Mouse (Mus musculus): ENCODE results near the gene Plagl1. TPM values are rescaled to one million over a fixed set of nuclear protein-coding genes. Genes with fewer than 3 reads are reported as not detected.

Plagl1 gene
- polyA plus RNA-seq, 1 experiment from 2014 or later = 126 TPM

- Histone ChIP-seq H3K9ac (no peak overlapping the region), H3K4me2 (no peak overlapping the region), H3K36me3 (no peaks in the 10 kb centered on the region), H3K9me3 (no peaks in the 10 kb centered on the region), H3K27me3 (no peaks in the 10 kb centered on the region), H3K4me3 (no peak overlapping the region), H3K4me1 (no peaks in the 10 kb centered on the region), H3K27ac (no peak overlapping the region)
- 85% methylated on average over 11 of the region's 11 CpGs for WGBS
- no peak for ATAC-seq (ENCODE audit: insufficient number of reproducible peaks, insufficient read depth, low FRiP score, low TSS enrichment, low read depth)
These were observed 15.6 kb upstream of the Plagl1 start for GRCm38 (mm10) chr10:13044659-13045058.

DNA sequence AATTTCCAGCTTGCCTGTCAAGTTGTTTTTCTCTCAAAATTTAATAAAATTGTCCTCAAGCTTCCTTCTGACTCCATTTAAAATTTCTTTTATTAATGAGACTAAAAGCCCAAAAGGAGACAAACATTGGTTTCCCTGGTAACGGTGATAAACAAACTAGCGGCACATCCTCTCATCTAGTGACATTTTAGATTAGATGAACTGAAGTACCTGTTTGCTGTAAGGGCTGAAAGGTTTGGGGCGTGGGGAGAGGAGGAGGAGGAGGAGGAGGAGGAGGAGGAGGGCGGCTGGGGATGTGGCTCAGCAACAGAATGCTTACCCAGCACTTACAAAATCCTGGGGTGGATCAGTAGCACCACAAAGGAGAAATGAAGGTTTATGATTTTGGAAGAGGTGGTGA is 12.5 kb upstream of the Plagl1 start:
- WGBS = 40% methylated on average over 4 of the region's 4 CpGs
- Histone ChIP-seq H3K9me3 (no peaks in the 10 kb centered on the region), H3K4me1 (no peaks in the 10 kb centered on the region), H3K27ac (no peak overlapping the region), H3K4me2 (no peak overlapping the region), H3K9ac (no peak overlapping the region), H3K4me3 (no peak overlapping the region), H3K27me3 (no peaks in the 10 kb centered on the region), H3K36me3 (no peaks in the 10 kb centered on the region)
- no peak for ATAC-seq (ENCODE audit: insufficient number of reproducible peaks, insufficient read depth, low FRiP score, low TSS enrichment, low read depth)

DNA sequence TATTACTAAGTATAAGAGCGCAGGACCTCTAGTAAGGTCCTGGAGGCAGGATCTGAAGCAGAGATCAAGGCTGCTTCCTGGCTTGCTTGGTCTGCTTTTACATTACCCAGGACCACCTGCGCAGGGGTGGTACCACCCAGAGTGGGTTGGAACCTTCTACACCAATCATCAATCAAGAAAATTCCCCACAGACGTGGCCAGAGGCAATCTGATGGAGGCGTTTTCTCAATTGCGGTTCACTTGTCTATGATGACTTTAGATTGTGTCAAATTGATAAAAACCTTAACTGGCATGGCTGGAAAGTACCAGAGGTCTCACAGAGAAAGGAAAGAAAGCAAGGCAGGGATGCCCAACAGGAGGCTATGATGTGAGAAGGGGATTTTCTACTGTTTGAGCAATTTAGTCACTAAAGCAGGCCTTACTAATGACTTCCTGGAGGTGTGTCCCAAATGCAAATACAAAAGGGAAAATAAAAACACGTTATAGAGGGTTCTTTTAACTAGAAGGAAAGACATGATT is 3.4 kb upstream of the Plagl1 start:
- ATAC-seq (ENCODE audit: insufficient number of reproducible peaks, insufficient read depth, low FRiP score, low TSS enrichment, low read depth) = no peak

GRCm38 (mm10) chr10:13060821-13061671 is 742 bp downstream of the Plagl1 start:
- Histone ChIP-seq H3K4me2 (peak overlapping the region; percentile 84), H3K4me1 (peaks cover 7% of the 10 kb centered on the region), H3K9me3 (no peaks in the 10 kb centered on the region), H3K27ac (no peak overlapping the region), H3K27me3 (peaks cover 52% of the 10 kb centered on the region), H3K36me3 (no peaks in the 10 kb centered on the region), H3K9ac (peak overlapping the region; percentile 61), H3K4me3 (peak overlapping the region; percentile 46)
- ATAC-seq (ENCODE audit: insufficient number of reproducible peaks, insufficient read depth, low FRiP score, low TSS enrichment, low read depth) = peak; percentile 32; the same call in 1 of the 2 replicates
- 5% methylated on average over 46 of the region's 46 CpGs for WGBS

More for the DNA sequence above, 3.4 kb upstream of the Plagl1 start:
- Histone ChIP-seq H3K36me3 (no peaks in the 10 kb centered on the region), H3K9ac (no peak overlapping the region), H3K27me3 (peaks cover 33% of the 10 kb centered on the region), H3K4me2 (no peak overlapping the region), H3K27ac (no peak overlapping the region), H3K4me1 (peaks cover 7% of the 10 kb centered on the region), H3K4me3 (no peak overlapping the region), H3K9me3 (no peaks in the 10 kb centered on the region)
- WGBS = 78% methylated on average over 6 of the region's 6 CpGs

DNA sequence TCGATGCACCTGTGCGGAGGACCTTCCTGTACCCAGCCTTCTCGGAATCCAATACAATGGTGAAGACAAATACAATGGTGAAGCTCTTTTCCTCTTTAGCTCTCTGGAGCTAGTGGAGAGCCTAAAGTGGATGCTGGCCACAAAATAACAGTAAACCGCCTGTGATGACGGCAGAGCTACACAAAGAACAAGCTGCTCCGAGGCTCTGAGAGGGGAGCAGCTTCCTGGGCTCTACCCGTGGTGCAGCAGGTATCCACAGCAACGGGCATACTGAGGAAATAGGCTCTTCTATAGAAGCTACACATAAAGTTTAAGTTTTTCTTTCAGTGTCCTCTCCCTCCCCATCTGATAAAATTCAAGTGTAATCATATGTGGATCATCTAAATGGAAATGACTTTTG is 2.1 kb downstream of the Plagl1 start:
- H3K9me3 ChIP-seq = no peaks in the 10 kb centered on the region
- H3K36me3 ChIP-seq = no peaks in the 10 kb centered on the region
- H3K27ac ChIP-seq = no peak overlapping the region
- WGBS = 41% methylated on average over 8 of the region's 8 CpGs
- H3K4me3 ChIP-seq = no peak overlapping the region
- ATAC-seq (ENCODE audit: insufficient number of reproducible peaks, insufficient read depth, low FRiP score, low TSS enrichment, low read depth) = no peak
- H3K27me3 ChIP-seq = peaks cover 52% of the 10 kb centered on the region
- no peak overlapping the region for H3K9ac ChIP-seq
- no peak overlapping the region for H3K4me2 ChIP-seq
- H3K4me1 ChIP-seq = peaks cover 7% of the 10 kb centered on the region

DNA sequence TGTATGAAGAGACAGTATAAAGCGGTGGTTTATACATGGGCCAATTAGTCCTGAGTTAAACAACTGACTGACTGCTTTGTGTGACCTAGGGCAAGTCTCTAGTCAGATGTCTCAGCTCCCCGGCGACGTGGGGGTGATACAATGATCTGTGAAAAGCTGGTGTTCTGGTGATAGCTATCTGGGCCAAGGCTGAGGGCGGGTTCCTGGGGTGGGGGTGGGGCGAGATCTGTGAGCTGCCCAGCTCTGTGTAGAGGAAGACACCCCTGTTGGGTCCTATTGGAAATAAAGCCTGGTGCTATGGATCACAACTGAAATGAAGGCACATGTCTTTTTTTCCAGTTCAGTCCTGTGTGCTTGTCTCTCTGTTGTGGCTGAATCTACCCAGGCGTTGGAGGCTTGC is 3.2 kb downstream of the Plagl1 start:
- no peak for ATAC-seq (ENCODE audit: insufficient number of reproducible peaks, insufficient read depth, low FRiP score, low TSS enrichment, low read depth)
- H3K4me1 ChIP-seq = peaks cover 7% of the 10 kb centered on the region
- no peak overlapping the region for H3K9ac ChIP-seq
- H3K4me3 ChIP-seq = no peak overlapping the region
- H3K27me3 ChIP-seq = peaks cover 45% of the 10 kb centered on the region
- no peaks in the 10 kb centered on the region for H3K9me3 ChIP-seq
- no peak overlapping the region for H3K27ac ChIP-seq
- H3K36me3 ChIP-seq = no peaks in the 10 kb centered on the region
- H3K4me2 ChIP-seq = no peak overlapping the region
- WGBS = 37% methylated on average over 7 of the region's 7 CpGs

DNA sequence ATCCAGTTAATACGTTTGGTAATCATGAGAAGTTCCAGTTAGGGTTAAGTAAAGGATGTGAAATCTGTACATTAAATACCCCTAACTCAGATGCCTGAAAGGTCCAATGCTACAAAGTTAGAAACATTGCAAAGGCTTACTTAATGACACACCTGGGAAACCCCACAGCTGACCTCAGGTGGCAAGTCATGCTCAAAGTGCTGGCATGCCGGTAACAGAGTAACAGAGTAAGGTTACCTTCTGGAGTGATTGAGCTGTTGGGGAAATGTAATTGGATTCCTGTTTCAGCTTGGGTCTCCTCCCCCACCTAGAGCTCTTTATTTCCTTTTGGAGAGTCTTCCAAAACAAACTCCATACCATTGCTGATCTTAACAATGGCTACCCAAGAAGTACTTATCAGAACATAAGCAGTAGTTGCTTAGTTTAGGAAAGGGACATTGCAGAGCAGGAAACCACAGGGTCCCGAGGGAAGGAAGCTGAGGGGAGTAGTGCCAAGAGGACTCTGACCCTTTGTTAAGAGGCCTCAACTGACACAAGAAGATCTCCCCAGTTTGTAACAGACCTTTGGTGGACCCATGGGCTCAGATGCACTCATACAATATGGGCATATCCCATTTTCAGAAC is 4.9 kb downstream of the Plagl1 start:
- peaks cover 36% of the 10 kb centered on the region for H3K27me3 ChIP-seq
- H3K4me2 ChIP-seq = no peak overlapping the region
- 57% methylated on average over 3 of the region's 3 CpGs for whole genome bisulfite sequencing
- ATAC-seq (ENCODE audit: insufficient number of reproducible peaks, insufficient read depth, low FRiP score, low TSS enrichment, low read depth) = no peak
- no peak overlapping the region for H3K4me3 ChIP-seq
- H3K36me3 ChIP-seq = no peaks in the 10 kb centered on the region
- H3K27ac ChIP-seq = no peak overlapping the region
- H3K4me1 ChIP-seq = peaks cover 7% of the 10 kb centered on the region
- no peaks in the 10 kb centered on the region for H3K9me3 ChIP-seq
- H3K9ac ChIP-seq = no peak overlapping the region

DNA sequence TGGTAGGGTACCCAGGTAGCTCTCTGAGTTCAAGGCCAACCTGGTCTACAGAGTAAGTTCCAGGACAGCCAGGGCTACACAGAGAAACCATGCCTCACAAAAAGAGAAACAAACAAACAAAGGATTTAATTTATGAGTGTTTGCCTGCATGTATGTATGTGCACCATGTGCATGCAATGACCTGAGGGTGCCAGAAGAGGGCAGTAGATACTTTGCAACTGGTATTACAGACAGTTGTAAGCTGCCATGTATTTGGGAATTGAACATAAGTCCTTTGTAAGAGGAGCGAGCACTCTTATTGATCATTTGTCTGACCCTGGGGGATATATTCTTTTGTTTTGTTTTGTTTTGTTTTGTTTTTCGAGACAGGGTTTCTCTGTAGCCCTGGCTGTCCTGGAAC is 10.7 kb downstream of the Plagl1 start:
- Histone ChIP-seq H3K4me2 (no peak overlapping the region), H3K9me3 (no peaks in the 10 kb centered on the region), H3K27me3 (no peaks in the 10 kb centered on the region), H3K4me3 (no peak overlapping the region), H3K36me3 (no peaks in the 10 kb centered on the region), H3K4me1 (no peaks in the 10 kb centered on the region), H3K9ac (no peak overlapping the region), H3K27ac (no peak overlapping the region)
- ATAC-seq (ENCODE audit: insufficient number of reproducible peaks, insufficient read depth, low FRiP score, low TSS enrichment, low read depth) = no peak
- WGBS = 95% methylated on average over 2 of the region's 2 CpGs

DNA sequence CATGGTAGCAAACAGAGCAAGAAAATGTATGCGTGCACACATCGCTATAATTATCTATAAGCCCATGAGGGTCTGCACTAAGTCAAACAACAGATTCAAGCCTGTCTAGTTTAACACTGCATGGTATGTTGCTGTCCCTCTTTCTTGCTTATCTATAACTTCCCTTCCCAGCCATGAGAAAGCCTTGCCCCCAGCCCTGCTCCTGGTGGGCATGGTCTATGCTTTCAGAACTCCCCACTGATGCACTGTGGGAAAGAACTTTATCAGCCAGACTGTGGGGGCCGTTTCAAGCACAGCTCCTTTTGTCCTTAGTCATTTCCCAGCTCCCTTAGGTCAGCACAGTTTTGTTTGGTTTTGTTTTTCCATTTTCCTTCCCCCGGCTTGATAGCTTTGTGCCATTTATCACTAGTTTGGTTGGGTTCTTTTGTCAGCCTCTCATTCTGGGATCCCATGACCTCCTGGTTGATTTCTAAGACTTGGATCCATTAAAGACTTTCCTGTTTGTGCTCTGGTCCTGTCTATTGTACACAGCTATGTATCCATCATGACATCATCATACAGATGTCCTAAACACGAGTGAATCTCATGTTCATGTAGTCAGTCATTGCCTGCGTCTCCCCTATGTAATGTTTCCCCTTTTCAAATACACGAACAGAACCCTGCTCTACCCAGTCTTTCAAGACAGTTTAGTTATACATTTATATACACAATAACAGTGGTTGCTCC is 16.7 kb downstream of the Plagl1 start:
- no peak for ATAC-seq (ENCODE audit: insufficient number of reproducible peaks, insufficient read depth, low FRiP score, low TSS enrichment, low read depth)

GRCm38 (mm10) chr10:13082459-13082858 is 22.2 kb downstream of the Plagl1 start:
- H3K36me3 ChIP-seq = no peaks in the 10 kb centered on the region
- H3K27me3 ChIP-seq = no peaks in the 10 kb centered on the region
- 81% methylated on average over 12 of the region's 12 CpGs for WGBS
- H3K9me3 ChIP-seq = no peaks in the 10 kb centered on the region
- H3K4me1 ChIP-seq = no peaks in the 10 kb centered on the region
- H3K9ac ChIP-seq = no peak overlapping the region
- no peak overlapping the region for H3K27ac ChIP-seq
- no peak overlapping the region for H3K4me3 ChIP-seq
- no peak overlapping the region for H3K4me2 ChIP-seq
- no peak for ATAC-seq (ENCODE audit: insufficient number of reproducible peaks, insufficient read depth, low FRiP score, low TSS enrichment, low read depth)

More for the DNA sequence above, 16.7 kb downstream of the Plagl1 start:
- H3K9ac ChIP-seq = no peak overlapping the region
- H3K27ac ChIP-seq = no peak overlapping the region
- H3K36me3 ChIP-seq = no peaks in the 10 kb centered on the region
- H3K4me2 ChIP-seq = no peak overlapping the region
- H3K27me3 ChIP-seq = no peaks in the 10 kb centered on the region
- WGBS = 74% methylated on average over 7 of the region's 7 CpGs
- H3K4me3 ChIP-seq = no peak overlapping the region
- no peaks in the 10 kb centered on the region for H3K9me3 ChIP-seq
- H3K4me1 ChIP-seq = no peaks in the 10 kb centered on the region

DNA sequence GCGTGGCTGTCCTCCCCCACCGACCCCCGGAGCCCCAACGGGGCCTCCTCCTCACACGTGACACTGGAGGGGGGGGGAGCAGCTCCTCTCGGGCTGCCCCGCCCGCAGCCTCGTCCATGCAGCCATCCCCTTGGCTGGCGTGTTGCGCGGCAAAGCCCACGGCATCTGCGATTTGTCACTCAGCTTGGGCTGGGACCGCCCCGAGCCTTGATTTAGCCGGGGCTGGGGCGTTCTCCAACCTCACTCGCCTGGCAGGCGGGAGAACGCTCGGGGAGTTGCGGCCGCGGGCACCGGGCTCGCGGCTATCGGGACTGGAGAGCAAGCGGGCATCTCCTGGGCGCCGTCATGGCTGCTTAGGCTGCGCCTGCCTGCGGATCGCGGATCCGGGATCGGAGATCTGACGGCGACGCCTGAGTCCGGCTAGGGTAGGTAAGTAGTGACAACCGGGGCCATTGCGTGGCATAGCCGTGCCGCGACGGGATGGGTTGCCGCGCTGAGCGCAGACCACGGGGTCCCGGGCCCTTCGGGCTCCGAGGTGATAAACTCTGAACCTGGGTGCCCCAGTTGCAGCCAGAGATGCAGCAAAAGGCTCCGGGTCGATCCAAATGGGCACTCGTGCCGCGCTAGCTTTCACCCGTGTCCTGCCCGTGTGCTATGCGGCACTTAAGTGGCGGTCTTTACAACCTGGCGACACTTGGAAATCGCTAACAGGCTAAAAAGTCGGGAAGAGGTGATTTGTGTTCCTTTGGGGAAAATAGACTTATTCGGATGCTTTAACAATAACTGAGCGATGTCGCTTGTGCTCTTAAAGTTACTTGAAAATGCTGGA is 30.5 kb downstream of the Plagl1 start:
- H3K4me2 ChIP-seq = peak overlapping the region; percentile 59
- no peaks in the 10 kb centered on the region; the same call in none of the 2 replicates for H3K36me3 ChIP-seq
- H3K9me3 ChIP-seq = peaks cover 30% of the 10 kb centered on the region
- peak overlapping the region; percentile 58 for H3K4me3 ChIP-seq
- H3K9ac ChIP-seq = peak overlapping the region; percentile 82
- ATAC-seq (ENCODE audit: insufficient number of reproducible peaks, insufficient read depth, low FRiP score, low TSS enrichment, low read depth) = peak; percentile 94
- no peaks in the 10 kb centered on the region for H3K27me3 ChIP-seq
- 56% methylated on average over 70 of the region's 70 CpGs for WGBS
- peak overlapping the region; percentile 62 for H3K27ac ChIP-seq
- H3K4me1 ChIP-seq = no peaks in the 10 kb centered on the region; the same call in 1 of the 2 replicates
